Mouse (Mus musculus): ENCODE measurements around the gene Stk39. TPM values are rescaled to one million over a fixed set of nuclear protein-coding genes. Genes with fewer than 3 reads are reported as not detected.

Stk39 gene
- polyA plus RNA-seq, 1 experiment from 2014 or later = 27.3 TPM

DNA sequence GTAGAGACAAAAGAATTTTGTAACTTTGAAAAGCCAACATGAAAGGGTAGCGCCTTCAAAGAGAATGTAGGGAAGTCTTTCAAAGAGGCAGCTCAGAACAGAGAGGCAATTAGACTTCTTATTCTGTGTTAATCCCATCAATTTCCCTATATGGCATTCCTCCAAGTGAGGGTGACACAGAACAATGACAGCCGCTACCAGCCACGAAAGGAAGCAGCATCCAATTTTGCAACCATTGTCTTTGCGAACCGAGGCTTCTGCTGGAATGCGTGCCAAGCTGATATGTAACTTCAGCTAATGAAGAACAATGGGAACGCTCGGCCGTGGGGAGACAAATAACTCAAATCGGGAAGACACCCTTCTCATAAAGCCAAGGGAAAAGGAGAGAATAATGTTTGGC is 151.4 kb downstream of the Stk39 start:
- Histone ChIP-seq H3K4me3 (replicated peaks) (no peak overlapping the region), H3K27ac (replicated peaks) (peak overlapping the region; percentile 65), H3K9ac (replicated peaks) (0 out of 2 replicates have a peak overlapping the region, but pooled peaks have one; percentile 5), H3K4me1 (peaks cover 22% of the 10 kb centered on the region), H3K36me3 (no peaks in the 10 kb centered on the region), H3K27me3 (replicated peaks) (no peaks in the 10 kb centered on the region), H3K4me2 (peak overlapping the region; percentile 36), H3K9me3 (replicated peaks) (no peaks in the 10 kb centered on the region)
- 0 out of 2 replicates have a peak, but pooled peaks have one; percentile 15 for ATAC-seq (ENCODE audit: low FRiP score)
- 13% methylated on average over 10 of the region's 10 CpGs for WGBS

DNA sequence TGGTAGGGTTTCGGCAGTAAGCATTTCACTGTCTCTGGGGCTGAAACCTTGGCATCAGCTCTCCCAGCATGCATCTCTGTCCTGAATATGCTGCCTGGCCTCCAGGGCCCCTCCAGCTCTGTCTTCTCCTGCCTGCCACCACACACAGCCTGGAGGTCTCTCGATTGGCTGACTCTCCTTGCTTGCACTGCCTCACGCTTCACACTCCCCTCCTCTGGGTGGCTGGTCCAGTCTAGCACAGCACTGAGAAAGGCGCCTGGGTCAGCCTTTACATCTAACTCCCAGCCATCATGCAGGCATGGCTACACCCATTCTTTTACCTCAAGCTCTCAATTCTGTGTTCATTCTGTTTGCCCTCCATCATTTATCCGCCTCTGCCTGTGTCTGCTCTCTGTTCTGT is 153.6 kb downstream of the Stk39 start:
- no peaks in the 10 kb centered on the region for H3K27me3 ChIP-seq (replicated peaks)
- H3K4me2 ChIP-seq = no peak overlapping the region
- H3K4me1 ChIP-seq = peaks cover 22% of the 10 kb centered on the region
- H3K9ac ChIP-seq (replicated peaks) = no peak overlapping the region
- no peak overlapping the region for H3K4me3 ChIP-seq (replicated peaks)
- no peaks in the 10 kb centered on the region for H3K9me3 ChIP-seq (replicated peaks)
- H3K36me3 ChIP-seq = no peaks in the 10 kb centered on the region
- no peak; the same call in 1 of the 2 replicates for ATAC-seq (ENCODE audit: low FRiP score)
- 48% methylated on average over 5 of the region's 5 CpGs for WGBS
- no peak overlapping the region for H3K27ac ChIP-seq (replicated peaks)

DNA sequence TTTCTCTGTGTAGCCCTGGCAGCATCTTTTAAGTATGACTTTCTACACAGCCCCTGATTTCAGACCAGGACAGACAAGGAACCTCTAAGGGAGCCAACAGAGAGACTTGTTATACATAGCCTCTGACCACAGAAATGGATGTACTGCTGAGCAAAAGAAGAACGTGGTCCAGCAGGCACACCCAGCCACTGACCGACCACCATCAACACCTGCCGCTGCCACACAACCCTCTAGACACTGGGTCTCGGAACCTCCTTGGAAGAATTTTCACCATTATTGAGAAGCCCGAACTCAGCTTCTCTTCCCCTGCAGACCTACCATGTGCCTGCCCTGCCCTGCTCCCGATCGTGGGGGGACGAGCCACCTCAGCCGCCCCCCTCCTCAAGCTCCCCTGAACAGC is 154.2 kb downstream of the Stk39 start:
- no peaks in the 10 kb centered on the region for H3K36me3 ChIP-seq
- H3K9me3 ChIP-seq (replicated peaks) = no peaks in the 10 kb centered on the region
- H3K4me1 ChIP-seq = peaks cover 22% of the 10 kb centered on the region
- ATAC-seq (ENCODE audit: low FRiP score) = no peak
- no peak overlapping the region for H3K4me2 ChIP-seq
- H3K27ac ChIP-seq (replicated peaks) = no peak overlapping the region
- H3K9ac ChIP-seq (replicated peaks) = no peak overlapping the region
- no peaks in the 10 kb centered on the region for H3K27me3 ChIP-seq (replicated peaks)
- WGBS = 91% methylated on average over 9 of the region's 9 CpGs
- H3K4me3 ChIP-seq (replicated peaks) = no peak overlapping the region

DNA sequence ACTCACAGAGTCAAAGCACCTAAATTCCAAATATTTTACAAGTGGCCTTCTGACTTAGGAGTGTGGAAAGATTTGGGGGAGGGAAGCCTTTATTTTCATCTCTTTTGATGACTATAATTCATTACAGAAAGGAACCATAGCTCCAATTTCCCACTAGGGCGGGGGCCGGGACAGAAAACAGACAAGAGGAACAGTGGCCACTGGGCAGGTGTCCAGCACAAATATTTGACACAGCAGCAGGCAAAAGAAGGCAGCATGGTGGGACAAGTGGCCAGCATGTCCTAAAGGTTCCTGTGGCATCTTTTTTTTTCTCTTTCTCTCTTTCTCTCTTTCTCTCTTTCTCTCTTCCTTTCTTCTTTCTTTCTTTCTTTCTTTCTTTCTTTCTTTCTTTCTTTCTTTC is 154.6 kb downstream of the Stk39 start:
- H3K9me3 ChIP-seq (replicated peaks) = no peaks in the 10 kb centered on the region
- H3K27me3 ChIP-seq (replicated peaks) = no peaks in the 10 kb centered on the region
- no peak for ATAC-seq (ENCODE audit: low FRiP score)
- H3K9ac ChIP-seq (replicated peaks) = no peak overlapping the region
- peaks cover 22% of the 10 kb centered on the region for H3K4me1 ChIP-seq
- H3K27ac ChIP-seq (replicated peaks) = no peak overlapping the region
- no peaks in the 10 kb centered on the region for H3K36me3 ChIP-seq
- H3K4me2 ChIP-seq = no peak overlapping the region
- WGBS = 53% methylated on average over 2 of the region's 2 CpGs
- H3K4me3 ChIP-seq (replicated peaks) = no peak overlapping the region

DNA sequence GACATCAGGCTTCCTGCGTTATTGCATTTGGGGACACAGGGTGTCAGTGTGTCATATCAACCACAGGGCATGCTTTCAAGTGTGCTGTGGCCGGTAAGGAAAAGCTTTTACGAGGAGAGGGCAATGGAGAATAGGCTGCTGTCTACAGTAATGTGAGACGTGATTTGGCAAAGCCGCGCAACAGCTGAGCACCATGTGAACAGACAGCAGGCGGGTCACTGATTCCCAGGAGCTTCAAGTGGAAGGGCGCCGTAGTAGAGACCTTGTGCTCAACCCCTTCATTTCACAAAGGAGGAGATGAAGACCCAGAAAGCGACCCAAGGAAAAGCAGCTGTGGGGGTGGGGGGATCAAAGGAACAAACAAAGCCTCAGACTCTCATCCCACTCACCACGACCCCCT is 156.8 kb downstream of the Stk39 start:
- H3K9ac ChIP-seq (replicated peaks) = no peak overlapping the region
- no peaks in the 10 kb centered on the region for H3K9me3 ChIP-seq (replicated peaks)
- no peak overlapping the region for H3K27ac ChIP-seq (replicated peaks)
- H3K4me1 ChIP-seq = peaks cover 10% of the 10 kb centered on the region
- H3K36me3 ChIP-seq = no peaks in the 10 kb centered on the region
- no peak overlapping the region for H3K4me2 ChIP-seq
- H3K4me3 ChIP-seq (replicated peaks) = no peak overlapping the region
- WGBS = 66% methylated on average over 11 of the region's 11 CpGs
- ATAC-seq (ENCODE audit: low FRiP score) = no peak
- no peaks in the 10 kb centered on the region for H3K27me3 ChIP-seq (replicated peaks)

DNA sequence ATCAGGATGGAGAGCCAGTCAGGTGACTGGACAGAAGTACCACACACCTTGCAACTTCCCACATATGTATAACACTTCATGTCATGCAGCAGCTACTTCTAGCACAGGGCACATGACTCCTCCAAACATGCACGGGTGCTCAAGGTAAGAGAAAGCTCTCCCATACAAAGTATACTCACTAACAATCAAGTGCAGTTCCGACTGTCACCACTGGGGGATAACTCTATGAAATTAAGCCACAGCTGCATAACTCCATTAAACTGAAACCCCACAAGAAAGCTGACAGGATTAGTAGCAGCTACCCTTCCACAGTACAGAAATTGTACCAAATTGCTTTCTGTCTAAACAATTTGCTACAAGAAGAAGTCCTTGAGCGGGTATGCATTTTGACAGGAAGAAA is 161.9 kb downstream of the Stk39 start:
- no peaks in the 10 kb centered on the region for H3K9me3 ChIP-seq (replicated peaks)
- H3K4me1 ChIP-seq = no peaks in the 10 kb centered on the region
- no peak overlapping the region for H3K4me2 ChIP-seq
- H3K27me3 ChIP-seq (replicated peaks) = no peaks in the 10 kb centered on the region
- H3K27ac ChIP-seq (replicated peaks) = no peak overlapping the region
- WGBS = 97% methylated on average over 3 of the region's 3 CpGs
- no peak for ATAC-seq (ENCODE audit: low FRiP score)
- peaks cover 7% of the 10 kb centered on the region; the same call in 1 of the 2 replicates for H3K36me3 ChIP-seq
- H3K9ac ChIP-seq (replicated peaks) = no peak overlapping the region
- H3K4me3 ChIP-seq (replicated peaks) = no peak overlapping the region

DNA sequence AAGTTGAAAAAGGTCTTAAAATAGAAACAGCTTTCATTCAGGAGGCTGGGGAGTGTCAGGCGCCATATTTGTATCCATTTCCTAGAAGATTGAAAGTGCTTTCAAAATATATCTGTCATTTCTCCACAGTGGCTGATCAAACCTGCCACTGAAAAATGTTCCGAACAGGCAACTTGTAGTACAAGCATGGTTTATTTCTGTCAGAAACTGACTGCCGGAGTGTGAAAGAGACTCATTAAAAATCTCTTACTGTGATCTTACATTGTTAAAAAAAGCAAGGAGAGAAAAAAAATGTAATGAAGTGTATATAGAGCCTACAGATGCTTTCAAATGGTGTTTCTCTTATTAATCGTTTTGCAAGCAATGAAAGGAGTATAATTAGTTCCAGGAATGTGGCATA is 165.5 kb downstream of the Stk39 start:
- no peak overlapping the region for H3K9ac ChIP-seq (replicated peaks)
- peaks cover 7% of the 10 kb centered on the region; the same call in 1 of the 2 replicates for H3K36me3 ChIP-seq
- no peaks in the 10 kb centered on the region for H3K9me3 ChIP-seq (replicated peaks)
- no peak overlapping the region for H3K4me2 ChIP-seq
- no peak for ATAC-seq (ENCODE audit: low FRiP score)
- no peak overlapping the region for H3K4me3 ChIP-seq (replicated peaks)
- 79% methylated on average over 4 of the region's 4 CpGs for WGBS
- H3K27me3 ChIP-seq (replicated peaks) = no peaks in the 10 kb centered on the region
- H3K27ac ChIP-seq (replicated peaks) = no peak overlapping the region
- 0 out of 2 replicates have a peak, but pooled peaks cover 9% of the 10 kb centered on the region for H3K4me1 ChIP-seq

DNA sequence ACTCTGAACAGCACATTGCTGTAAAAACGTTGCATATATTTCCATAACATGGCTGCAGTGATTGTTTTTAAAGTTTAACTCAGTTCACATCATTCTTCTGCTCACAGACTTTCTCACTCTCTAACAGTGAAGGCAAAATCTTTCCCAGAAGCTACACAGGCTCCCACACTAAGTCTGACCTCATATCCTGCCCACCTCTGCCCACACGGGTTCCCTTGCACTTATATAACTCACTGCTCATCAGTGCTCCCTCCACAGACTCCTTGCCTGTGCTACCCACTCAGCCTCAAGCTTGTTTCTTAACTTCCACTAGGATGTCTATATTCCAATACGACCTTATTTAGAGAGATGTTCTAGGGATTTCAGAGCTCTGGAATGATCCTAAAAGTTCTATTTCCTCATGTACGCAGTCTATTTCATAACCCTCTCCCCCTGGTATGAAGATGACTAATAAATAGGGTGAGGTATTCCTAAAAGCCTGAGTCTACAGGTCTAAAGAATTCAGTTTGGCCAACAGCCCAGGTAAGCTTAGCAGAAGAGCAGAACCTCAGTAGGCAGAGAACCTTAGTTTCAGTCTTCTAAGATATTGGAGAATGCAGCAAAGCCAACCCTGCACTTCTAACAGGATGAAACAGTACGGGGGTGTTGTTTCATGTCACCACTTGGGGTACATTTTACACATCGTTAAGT is 167.2 kb downstream of the Stk39 start:
- Histone ChIP-seq H3K4me3 (replicated peaks) (no peak overlapping the region), H3K27me3 (replicated peaks) (no peaks in the 10 kb centered on the region), H3K27ac (replicated peaks) (no peak overlapping the region), H3K4me1 (0 out of 2 replicates have a peak, but pooled peaks cover 9% of the 10 kb centered on the region), H3K36me3 (peaks cover 7% of the 10 kb centered on the region; the same call in 1 of the 2 replicates), H3K9me3 (replicated peaks) (no peaks in the 10 kb centered on the region), H3K4me2 (no peak overlapping the region), H3K9ac (replicated peaks) (no peak overlapping the region)
- WGBS = 87% methylated on average over 6 of the region's 6 CpGs
- ATAC-seq (ENCODE audit: low FRiP score) = no peak

DNA sequence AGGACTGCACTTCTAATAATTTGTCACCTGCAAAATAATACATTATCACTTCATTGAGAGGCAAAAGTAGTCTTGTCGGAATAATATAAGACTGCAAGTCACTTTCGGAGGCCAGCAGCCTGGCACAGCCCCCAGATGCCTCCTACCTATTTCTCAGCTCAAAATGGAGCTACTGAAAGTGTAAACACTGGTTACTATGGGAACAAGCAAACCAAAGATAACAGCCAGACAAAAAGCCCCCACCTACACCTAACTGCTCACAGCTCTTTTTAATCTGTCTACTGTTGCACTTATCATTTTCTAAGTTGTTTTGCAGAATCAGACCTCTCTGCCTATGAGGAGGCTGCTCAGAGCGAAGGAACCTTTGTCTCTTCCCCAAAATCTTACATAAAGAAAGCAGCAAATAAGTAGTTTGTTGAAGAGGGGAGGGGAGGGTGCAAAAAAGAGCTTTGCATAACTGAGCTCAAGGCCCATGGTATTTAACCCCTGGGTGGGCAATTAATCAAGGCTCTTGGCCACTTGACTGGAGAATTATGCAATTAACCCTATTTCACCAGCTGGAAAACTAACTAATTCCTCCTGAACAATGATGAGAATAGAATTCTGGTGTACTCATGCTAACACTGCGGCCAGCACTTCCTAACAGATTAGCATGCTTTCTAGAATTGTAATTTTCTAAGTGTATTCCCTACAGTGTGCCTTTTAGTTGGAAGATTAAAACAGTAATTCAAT is 170.1 kb downstream of the Stk39 start:
- Histone ChIP-seq H3K4me1 (0 out of 2 replicates have a peak, but pooled peaks cover 9% of the 10 kb centered on the region), H3K9ac (replicated peaks) (no peak overlapping the region), H3K4me2 (no peak overlapping the region), H3K27me3 (replicated peaks) (no peaks in the 10 kb centered on the region), H3K4me3 (replicated peaks) (no peak overlapping the region), H3K9me3 (replicated peaks) (no peaks in the 10 kb centered on the region), H3K36me3 (peaks cover 7% of the 10 kb centered on the region; the same call in 1 of the 2 replicates), H3K27ac (replicated peaks) (no peak overlapping the region)
- 56% methylated on average over 4 of the region's 4 CpGs for WGBS
- no peak; the same call in 1 of the 2 replicates for ATAC-seq (ENCODE audit: low FRiP score)

DNA sequence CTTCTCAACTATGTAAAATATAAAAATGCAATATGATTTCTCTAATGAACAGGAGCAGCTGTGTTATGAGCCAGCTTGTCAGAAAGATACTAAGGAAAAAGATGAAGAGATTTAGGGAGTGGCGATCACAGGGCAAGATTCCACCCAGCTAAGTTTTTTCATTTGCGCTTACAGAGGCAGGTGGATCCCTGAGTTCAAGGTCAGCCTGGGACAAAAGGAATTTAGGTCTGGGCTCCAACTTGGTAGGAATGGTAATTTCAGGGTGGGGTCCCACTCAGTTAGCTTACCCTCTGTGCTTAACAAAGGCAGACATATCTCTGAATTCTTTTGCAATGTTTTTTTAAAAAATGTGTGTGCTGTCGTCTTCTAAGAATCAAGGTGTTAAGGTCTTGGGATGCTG is 173.7 kb downstream of the Stk39 start:
- no peaks in the 10 kb centered on the region for H3K27me3 ChIP-seq (replicated peaks)
- H3K36me3 ChIP-seq = 0 out of 2 replicates have a peak, but pooled peaks cover 2% of the 10 kb centered on the region
- H3K4me3 ChIP-seq (replicated peaks) = no peak overlapping the region
- no peak overlapping the region for H3K4me2 ChIP-seq
- ATAC-seq (ENCODE audit: low FRiP score) = no peak
- 0 out of 2 replicates have a peak, but pooled peaks cover 11% of the 10 kb centered on the region for H3K4me1 ChIP-seq
- H3K9me3 ChIP-seq (replicated peaks) = no peaks in the 10 kb centered on the region
- H3K9ac ChIP-seq (replicated peaks) = no peak overlapping the region
- WGBS = 95% methylated on average over 3 of the region's 3 CpGs
- no peak overlapping the region for H3K27ac ChIP-seq (replicated peaks)

DNA sequence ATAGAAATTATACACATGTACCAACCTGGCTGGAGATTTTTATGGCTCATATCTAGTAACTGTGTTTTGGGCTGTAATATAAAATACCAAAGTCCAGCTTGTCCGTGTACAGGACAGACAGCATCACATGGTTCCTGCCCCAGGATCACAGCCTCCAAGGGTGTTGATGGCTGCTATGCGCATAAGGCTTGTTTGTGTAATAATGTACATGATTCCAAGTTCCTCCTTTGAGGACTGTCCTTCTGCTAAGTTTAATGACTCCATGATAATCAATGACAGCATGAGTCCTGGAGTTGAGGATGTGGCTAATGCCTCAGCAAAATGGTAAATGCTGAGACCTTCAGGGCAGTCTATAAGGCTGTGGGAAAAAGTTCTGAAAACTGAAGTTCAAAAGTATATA is 174.1 kb downstream of the Stk39 start:
- no peak overlapping the region for H3K9ac ChIP-seq (replicated peaks)
- ATAC-seq (ENCODE audit: low FRiP score) = no peak
- no peaks in the 10 kb centered on the region for H3K9me3 ChIP-seq (replicated peaks)
- H3K27ac ChIP-seq (replicated peaks) = no peak overlapping the region
- H3K4me1 ChIP-seq = peaks cover 15% of the 10 kb centered on the region
- no peak overlapping the region for H3K4me3 ChIP-seq (replicated peaks)
- 0 out of 2 replicates have a peak, but pooled peaks cover 2% of the 10 kb centered on the region for H3K36me3 ChIP-seq
- H3K4me2 ChIP-seq = no peak overlapping the region
- whole genome bisulfite sequencing = 93% methylated on average over 2 of the region's 2 CpGs
- H3K27me3 ChIP-seq (replicated peaks) = no peaks in the 10 kb centered on the region

DNA sequence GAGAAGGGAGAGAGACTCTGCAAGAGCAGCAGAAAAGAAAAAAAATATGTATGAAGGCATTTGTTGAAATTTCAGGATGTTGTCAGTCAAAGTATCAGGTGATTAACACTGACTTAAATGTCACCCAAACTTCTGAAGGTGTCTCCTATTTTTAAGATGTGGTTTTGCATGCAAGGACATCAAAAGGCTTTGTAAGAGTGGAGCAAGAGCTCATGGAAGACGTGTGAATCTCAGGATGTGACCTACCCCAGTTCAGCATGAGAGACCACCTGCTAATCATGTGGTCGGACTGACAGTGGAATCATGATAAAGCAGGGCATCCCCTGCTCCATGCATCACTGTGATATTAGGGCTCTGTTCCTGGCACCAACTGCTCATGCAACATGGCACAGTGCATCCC is 175.3 kb downstream of the Stk39 start:
- Histone ChIP-seq H3K4me1 (peaks cover 16% of the 10 kb centered on the region), H3K27ac (replicated peaks) (no peak overlapping the region), H3K9ac (replicated peaks) (no peak overlapping the region), H3K27me3 (replicated peaks) (no peaks in the 10 kb centered on the region), H3K36me3 (0 out of 2 replicates have a peak, but pooled peaks cover 2% of the 10 kb centered on the region), H3K4me3 (replicated peaks) (no peak overlapping the region), H3K9me3 (replicated peaks) (no peaks in the 10 kb centered on the region), H3K4me2 (no peak overlapping the region)
- ATAC-seq (ENCODE audit: low FRiP score) = no peak
- 89% methylated on average over 2 of the region's 2 CpGs for WGBS
